Mouse (Mus musculus): ENCODE data around the gene Purb.

Gene Purb

DNA sequence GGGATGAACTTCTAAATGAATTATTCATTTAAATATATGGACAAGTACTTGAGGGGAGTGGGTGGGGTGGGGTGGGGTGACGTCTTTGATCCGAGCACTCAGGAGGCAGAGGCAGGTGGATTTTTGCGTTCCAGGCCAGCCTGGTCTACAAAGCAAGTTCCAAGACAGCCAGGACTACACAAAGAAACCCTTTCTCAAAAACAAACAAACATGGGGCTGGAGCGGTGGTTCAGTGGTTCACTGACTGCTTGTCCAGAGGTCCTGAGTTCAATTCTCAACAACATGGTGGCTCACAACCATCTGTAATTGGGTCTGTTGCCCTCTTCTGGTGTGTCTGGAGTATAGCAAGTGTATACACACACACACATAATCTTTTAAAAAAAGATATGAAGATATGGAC lies 30.3 kb downstream of the Purb start:
- DNase-seq (ENCODE audit: low read depth, low spot score), result no peak

DNA sequence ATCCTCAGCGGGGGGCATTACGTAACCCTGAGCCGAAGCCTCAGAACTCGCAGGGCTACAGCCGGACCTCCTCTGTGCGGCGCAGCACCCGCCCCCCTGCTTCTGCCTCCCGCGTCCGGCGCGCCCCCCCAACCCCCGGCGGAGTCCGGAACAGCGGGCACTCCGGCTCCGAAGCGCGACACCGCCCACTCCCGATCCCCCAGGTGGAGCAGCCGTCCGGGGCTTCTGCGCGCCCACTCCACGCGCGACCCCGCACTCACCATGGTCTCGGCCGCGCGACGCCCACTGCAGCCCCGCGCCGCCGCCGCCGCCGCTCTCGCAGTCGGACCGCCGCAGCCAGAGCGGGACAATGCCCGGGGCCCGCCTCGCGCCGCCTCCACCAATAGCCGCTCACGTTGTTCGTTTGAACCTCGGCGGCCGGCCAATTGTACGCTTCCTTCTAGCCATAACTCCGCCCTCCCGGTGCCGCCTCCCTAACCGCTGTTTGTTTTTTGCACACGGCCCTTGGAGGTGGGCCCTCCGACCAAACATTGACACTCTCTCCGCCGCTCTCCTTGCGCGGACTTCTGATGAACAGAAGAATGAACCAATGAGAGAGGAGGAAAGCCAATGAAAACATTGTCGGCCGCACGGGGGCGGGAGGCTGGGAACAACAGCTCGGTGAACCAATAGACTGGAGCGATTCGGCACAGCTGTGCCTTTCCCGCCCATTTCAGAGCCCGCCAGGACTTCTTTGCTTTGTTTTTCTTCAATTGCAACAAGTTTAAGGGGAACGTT lies 31.5 kb downstream of the Purb start, which contains the start of gene H2afv:
H2afv (minus strand) TSS at position 367 of the 777 bp plus-strand sequence.
- peak; percentile 100 for DNase-seq (ENCODE audit: low read depth, low spot score)

DNA sequence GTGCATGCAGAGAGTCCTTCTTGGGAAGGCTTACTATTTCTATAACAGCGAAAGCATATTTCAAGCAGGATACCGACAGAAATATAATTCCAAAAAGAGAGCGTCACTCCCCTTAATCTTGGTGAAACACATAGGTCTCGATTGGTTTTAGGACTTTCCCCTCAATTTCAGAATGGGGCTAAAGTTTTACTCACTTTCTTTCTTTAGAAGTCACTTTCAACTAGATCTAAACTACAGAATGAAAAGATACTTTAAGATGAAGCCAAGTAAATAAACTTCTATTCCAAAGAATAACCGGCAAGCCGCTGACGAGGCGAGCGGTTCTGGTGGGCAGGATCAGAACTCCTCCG lies 32.0 kb downstream of the Purb start:
- no peak for DNase-seq (ENCODE audit: low read depth, low spot score)

DNA sequence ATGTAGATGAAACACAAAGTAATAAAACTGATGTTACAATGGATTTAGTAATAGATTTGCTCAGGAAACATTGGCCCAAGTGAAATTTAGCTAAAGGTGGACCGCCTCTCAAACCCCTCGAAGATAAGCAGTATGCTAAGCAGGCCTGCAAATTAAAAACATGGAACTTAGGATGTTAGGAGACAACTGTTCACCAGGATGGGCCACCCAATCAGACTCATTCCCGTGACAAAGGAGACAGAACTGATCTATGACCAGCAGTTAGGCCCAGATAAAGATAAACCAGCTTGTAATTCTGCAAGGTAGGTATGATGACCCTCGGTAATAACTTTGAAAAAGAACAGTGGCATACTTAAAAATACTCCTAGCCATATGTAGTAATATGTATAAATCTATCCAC lies 32.6 kb downstream of the Purb start:
- no peak for DNase-seq (ENCODE audit: low read depth, low spot score)

DNA sequence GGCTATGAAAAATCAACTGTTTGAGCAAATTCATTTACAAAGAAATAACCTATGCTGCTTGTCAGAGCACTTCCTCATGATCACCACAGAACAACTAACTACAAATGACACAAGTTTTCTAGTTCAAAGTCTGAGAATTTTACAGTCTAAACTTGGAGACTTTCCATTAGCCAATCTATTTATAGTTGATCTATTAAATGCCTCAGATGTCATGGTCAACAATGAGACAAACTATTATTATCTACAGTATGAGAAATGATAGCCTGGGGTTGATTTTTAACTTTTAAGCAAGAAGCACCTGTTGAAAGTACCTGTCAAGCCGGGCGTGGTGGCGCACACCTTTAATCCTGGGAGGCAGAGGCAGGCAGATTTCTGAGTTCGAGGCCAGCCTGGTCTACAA lies 33.2 kb downstream of the Purb start:
- no peak for DNase-seq (ENCODE audit: low read depth, low spot score)

DNA sequence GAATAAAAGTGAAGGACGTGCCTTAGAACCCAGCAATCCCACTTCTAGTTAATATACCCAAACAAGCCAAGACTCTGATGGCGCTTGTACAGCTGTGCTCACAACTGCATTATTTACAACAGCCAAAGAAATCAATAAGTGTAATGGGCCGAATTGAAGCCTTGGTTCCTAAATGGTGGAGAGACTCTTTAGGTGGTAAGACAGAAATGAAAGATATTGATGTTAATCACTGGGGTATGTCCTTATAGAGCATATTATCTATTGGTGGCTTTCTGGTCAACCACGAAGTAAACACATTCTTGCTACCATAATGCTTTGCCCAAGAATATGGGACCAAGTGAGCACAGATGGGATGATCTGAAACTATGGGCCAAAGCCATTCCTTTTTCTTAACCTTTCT lies 35.5 kb downstream of the Purb start:
- no peak for DNase-seq (ENCODE audit: low read depth, low spot score)

DNA sequence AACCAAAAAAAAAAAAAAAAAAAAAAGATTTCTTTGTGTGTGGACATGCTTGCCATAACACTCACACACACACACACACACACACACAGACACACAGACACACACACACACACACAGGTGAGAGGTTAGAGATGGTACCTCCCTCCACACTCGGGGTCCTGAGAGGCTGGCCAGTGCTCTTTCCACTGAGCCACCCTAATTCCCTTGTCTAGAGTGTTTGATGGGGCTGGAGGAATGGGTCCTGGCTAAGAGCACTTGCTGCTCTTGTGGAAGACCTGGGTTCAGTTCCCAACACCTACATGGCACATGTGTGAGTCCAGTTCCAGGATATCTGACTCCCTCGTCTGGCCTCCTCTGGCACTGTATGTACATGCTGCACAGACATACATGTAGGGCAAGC lies 38.0 kb downstream of the Purb start:
- DNase-seq (ENCODE audit: low read depth, low spot score), result no peak

DNA sequence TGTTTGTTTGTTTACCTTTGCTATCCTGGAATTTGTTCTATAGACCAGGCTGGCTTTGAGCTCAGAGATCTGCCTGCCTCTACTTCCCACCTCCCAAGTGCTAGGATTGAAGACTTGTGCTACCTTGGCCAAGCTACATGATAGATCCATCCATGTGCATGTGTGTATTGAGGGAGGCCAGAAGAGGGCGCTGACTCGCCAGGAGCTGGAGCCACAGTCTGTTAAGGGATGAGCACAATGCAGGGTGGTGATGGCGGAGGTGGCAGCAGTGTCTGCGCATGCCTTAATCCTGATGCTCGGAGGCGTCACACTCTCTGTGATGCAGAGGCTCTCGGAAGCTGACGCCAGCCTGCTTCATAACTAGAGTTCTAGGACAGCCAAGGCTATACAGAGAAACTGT lies 39.3 kb downstream of the Purb start:
- DNase-seq (ENCODE audit: low read depth, low spot score), result peak; percentile 95

DNA sequence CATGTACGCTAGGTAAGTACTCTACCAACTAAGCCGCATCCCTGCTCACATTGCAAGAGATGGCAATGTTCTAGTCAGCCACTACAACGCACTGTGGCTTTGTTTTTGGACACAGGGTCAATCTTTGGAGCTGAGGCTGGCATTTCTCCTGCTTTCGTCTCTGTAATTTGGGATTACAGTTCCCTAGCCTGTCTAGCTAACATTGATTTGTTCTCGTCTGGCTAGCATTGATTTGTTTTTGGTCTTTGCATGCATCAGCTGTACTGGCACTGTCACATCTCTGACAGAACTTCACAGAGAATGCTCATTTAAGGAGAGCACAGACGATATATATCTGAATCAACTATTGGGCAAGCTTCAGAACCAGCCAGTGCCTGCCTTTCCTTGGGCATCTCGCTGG lies 45.5 kb downstream of the Purb start:
- DNase-seq (ENCODE audit: low read depth, low spot score), result no peak

DNA sequence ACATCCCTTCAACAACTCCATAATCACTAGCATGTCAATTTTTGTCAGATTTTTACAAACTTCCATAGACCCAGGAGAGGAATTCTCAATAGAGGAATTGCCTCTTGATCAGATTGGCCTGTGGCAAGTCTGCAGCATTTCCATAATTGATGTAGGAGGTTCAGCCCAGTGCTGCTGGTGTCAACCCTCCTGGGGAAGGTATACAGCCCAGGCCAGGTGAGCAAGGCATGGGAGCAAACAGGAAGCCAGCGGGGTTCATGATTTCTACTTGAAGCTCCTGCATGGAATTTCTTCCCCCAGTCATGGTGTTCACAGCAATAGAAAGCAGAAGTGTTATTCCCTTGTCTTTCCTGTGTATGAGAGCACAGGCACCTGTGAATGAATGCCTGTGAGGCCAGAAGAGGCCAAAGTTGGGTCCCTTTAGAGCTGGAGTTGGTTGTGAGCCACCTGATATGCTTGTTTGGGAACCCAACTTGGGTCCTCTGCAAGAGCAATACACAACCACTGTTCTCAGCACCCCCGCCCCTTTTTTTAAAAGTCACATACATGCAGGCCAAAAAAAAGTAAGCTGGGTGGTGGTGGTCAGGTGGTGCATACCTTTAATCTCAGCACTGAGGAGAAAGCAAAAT lies 54.9 kb downstream of the Purb start:
- DNase-seq (ENCODE audit: low read depth, low spot score), result peak; percentile 39

DNA sequence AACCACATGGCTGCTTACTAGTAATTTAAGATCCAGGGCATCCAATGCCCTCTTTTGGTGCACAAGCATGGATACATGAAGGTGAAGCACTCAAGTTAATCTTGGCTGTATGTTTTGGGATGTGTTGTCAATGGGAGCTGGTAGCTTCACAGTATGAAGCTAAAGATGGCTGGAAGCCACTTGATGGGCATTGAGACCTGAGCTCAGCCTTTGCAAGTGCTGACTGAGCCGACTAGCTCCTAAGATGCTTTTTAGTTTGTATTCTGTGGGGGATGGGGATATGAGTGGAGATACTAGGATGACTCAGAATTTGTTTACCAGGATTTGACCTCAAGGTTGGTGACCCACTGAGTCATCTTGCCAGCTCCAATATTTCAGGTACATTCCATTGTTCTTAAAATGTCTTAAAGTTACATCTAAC lies 55.4 kb downstream of the Purb start:
- DNase-seq (ENCODE audit: low read depth, low spot score), result peak; percentile 52

DNA sequence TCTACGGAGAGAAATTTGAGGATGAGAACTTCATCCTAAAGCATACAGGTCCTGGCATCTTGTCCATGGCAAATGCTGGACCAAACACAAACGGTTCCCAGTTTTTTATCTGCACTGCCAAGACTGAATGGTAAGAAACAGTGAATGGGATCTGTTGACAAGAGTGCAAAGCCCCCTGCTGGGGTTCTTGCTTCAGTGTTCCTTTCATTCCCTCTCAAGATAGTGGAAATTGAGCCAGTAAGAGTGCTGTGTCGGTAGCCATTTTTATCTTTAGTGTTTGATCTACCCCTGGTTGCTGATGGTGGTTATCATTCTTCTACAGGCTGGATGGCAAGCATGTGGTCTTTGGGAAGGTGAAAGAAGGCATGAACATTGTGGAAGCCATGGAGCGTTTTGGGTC lies 56.6 kb downstream of the Purb start:
- DNase-seq (ENCODE audit: low read depth, low spot score), result peak; percentile 65

DNA sequence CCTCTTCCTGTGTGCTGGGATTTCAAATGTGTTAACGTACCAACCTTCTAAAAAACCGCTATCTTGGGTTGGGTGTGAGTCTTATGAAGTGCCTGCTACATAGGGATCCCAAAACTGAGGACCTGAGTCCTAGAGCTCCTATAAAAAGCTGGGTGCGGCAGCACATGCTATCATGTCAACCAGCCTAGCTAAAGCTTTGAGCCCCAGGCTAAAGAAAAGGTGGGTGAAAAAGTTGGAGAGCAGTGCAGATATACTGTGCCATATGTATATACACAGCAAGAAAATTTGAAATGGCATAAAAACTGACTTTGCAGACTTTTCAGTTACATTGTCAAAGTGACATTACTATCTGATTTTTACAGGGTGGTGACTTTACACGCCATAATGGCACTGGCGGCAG lies 57.0 kb downstream of the Purb start:
- DNase-seq (ENCODE audit: low read depth, low spot score), result peak; percentile 18

Data from ZHBTc4 (cell line).